Mouse (Mus musculus): ENCODE data around the gene Acot12. TPM values are rescaled to one million over a fixed set of nuclear protein-coding genes. Genes with fewer than 3 reads are reported as not detected.

Acot12 gene
- 0.15 and 0.18 TPM in 2 replicates for polyA plus RNA-seq (2015; fragmentation: Nextera tagmentation; extraction: Ambion mirVana)

DNA sequence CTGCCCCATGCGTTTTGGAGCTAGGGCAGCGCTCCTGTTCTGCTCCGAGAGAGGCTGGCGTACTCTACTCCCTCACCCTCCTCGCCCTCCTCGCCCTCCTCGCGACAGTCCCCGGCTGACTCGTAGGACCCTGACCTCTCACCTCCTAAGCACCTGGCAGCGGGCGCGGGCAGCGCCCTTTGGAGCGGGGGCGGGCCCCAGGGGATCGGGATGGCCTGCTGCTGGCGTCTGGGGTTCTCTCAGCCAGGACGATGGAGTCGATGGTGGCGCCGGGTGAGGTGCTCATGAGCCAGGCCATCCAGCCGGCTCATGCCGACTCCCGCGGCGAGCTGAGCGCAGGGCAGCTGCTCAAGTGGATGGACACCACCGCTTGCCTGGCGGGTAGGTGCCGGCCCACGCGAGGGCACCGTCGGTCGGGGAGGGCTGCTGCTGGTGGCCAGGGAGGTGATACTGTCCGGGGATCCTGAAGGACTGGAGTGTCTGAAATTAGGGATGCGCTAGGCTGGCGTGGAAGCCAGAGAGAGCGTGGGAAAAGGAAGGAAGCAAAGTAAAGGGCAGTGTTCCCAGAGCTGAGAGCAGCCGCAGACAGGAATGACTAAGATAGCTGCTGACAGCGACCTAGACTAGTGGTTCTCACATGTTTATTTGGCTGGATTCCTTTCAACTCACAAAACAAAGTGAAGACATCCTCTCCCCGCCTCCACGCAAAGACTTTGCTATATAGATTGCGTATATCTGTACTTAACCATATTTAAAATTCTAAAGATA is at the start of gene Acot12:
TSS of gene Acot12 (plus strand) at position 233 of the 768 bp plus-strand sequence.
- Histone ChIP-seq H3K36me3 (ENCODE audit: control insufficient read depth, insufficient read depth, low read length) (no peaks in the 10 kb centered on the region), H3K9me3 (ENCODE audit: control insufficient read depth, low read length) (no peaks in the 10 kb centered on the region), H3K27ac (replicated peaks) (no peak within 1 kb of the TSS), H3K4me3 (ENCODE audit: low read depth, low read length) (peak within 1 kb of the TSS; percentile 39), H3K4me2 (replicated peaks; ENCODE audit: low read depth) (peak within 1 kb of the TSS; percentile 68), H3K27me3 (ENCODE audit: control insufficient read depth, insufficient read depth, low read length) (no peaks in the 10 kb centered on the region), H3K9ac (ENCODE audit: low read length) (peak within 1 kb of the TSS; percentile 35; the same call in 1 of the 2 replicates), H3K4me1 (replicated peaks; ENCODE audit: control insufficient read depth, insufficient read depth) (no peaks in the 10 kb centered on the region)
- ATAC-seq (ENCODE audit: low FRiP score, low TSS enrichment) (peak; percentile 56), DNase-seq (ENCODE audit: low spot score) (peak; percentile 44)
- no peak for TF ChIP-seq EP300 (optimal IDR thresholded peaks at IDR 0.05)
- no peak for TF ChIP-seq CTCF (IDR thresholded peaks at IDR 0.05; ENCODE audit: low read depth)
- 9% methylated on average over 45 of the region's 45 CpGs for WGBS

DNA sequence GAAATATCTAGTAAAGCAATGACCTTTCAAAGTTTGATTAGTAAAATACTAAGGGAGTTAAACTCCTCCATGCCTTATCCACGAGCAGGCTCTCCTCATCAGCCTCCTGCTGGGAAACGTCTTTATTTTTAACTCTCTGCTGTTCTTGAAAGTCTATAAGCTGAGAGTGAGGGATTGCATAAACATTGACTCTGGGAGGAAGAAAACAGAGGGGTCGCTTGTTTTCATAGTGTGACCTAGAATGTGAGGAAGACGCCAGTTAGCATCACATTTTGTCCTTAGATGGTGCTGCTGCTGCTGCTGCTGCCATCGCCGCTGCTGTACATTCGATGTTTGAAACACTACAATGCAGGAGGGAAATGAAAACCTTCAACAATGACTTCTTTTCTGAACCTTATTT is 47.7 kb upstream of the Acot12 start:
- H3K9ac ChIP-seq (ENCODE audit: low read length) = no peak overlapping the region
- no peak overlapping the region for H3K4me2 ChIP-seq (replicated peaks; ENCODE audit: low read depth)
- H3K27ac ChIP-seq (replicated peaks) = no peak overlapping the region
- no peak overlapping the region for H3K4me3 ChIP-seq (ENCODE audit: low read depth, low read length)
- H3K27me3 ChIP-seq (ENCODE audit: control insufficient read depth, insufficient read depth, low read length) = no peaks in the 10 kb centered on the region
- 47% methylated on average over 7 of the region's 7 CpGs for WGBS
- TF ChIP-seq EP300 (optimal IDR thresholded peaks at IDR 0.05) (no peak), CTCF (IDR thresholded peaks at IDR 0.05; ENCODE audit: low read depth) (no peak)
- no peaks in the 10 kb centered on the region; the same call in 1 of the 2 replicates for H3K36me3 ChIP-seq (ENCODE audit: control insufficient read depth, insufficient read depth, low read length)
- no peak for ATAC-seq (ENCODE audit: low FRiP score, low TSS enrichment)
- DNase-seq (ENCODE audit: low spot score) = no peak
- H3K9me3 ChIP-seq (ENCODE audit: control insufficient read depth, low read length) = no peaks in the 10 kb centered on the region
- no peaks in the 10 kb centered on the region for H3K4me1 ChIP-seq (replicated peaks; ENCODE audit: control insufficient read depth, insufficient read depth)

DNA sequence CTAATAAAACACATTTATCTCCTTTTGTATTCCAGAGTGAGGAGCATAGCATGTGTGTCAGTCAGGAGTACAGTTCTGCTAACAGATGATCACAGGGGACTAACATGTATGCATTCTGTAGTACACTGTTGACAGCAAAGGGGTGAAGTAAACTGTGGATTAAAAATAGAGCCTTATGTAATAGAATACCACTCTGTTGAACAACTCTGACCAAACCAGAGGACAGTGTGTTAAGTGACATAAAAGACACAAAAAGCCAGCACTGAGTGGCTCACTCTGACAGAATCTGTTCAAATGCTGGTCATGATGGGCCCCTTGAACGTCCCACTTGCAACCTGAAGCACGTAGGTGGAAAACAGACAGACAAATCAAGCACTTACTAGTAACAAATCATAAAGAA is 45.9 kb upstream of the Acot12 start:
- ATAC-seq (ENCODE audit: low FRiP score, low TSS enrichment) (no peak), DNase-seq (ENCODE audit: low spot score) (no peak)
- Histone ChIP-seq H3K4me2 (replicated peaks; ENCODE audit: low read depth) (no peak overlapping the region), H3K4me3 (ENCODE audit: low read depth, low read length) (no peak overlapping the region), H3K9ac (ENCODE audit: low read length) (no peak overlapping the region), H3K27me3 (ENCODE audit: control insufficient read depth, insufficient read depth, low read length) (no peaks in the 10 kb centered on the region), H3K36me3 (ENCODE audit: control insufficient read depth, insufficient read depth, low read length) (no peaks in the 10 kb centered on the region; the same call in 1 of the 2 replicates), H3K27ac (replicated peaks) (no peak overlapping the region), H3K9me3 (ENCODE audit: control insufficient read depth, low read length) (no peaks in the 10 kb centered on the region), H3K4me1 (replicated peaks; ENCODE audit: control insufficient read depth, insufficient read depth) (no peaks in the 10 kb centered on the region)
- TF ChIP-seq EP300 (optimal IDR thresholded peaks at IDR 0.05) = no peak
- no peak for TF ChIP-seq CTCF (IDR thresholded peaks at IDR 0.05; ENCODE audit: low read depth)
- 76% methylated on average over 2 of the region's 2 CpGs for WGBS

DNA sequence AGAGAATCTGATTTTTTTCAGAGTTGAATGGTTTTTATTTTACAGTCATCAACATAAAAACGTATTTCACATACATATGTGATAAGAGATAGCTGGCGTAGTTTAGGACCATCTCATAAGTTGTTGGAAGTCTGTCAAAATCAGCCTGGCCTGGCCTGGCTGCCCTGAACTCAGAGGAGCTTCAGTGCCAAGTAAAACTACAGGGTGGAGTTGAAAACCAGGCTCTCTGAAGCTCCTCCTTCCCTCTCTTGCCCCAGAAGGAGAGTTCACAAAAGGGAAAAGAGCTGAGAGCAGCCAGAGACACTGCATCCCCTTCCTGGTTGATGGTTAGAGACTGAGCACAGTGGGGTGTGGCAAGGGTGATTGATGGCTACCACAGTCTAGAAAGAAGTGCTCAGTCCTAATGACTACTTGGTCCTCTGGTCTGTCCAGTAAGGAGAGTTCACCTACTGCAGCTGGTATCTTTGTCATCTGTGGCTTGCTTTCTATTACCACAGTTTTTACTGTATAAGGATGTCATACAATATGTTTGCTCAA is 45.1 kb upstream of the Acot12 start:
- DNase-seq (ENCODE audit: low spot score) = no peak
- H3K9me3 ChIP-seq (ENCODE audit: control insufficient read depth, low read length) = no peaks in the 10 kb centered on the region
- no peaks in the 10 kb centered on the region for H3K4me1 ChIP-seq (replicated peaks; ENCODE audit: control insufficient read depth, insufficient read depth)
- 71% methylated on average over 2 of the region's 2 CpGs for WGBS
- no peak overlapping the region for H3K9ac ChIP-seq (ENCODE audit: low read length)
- H3K27me3 ChIP-seq (ENCODE audit: control insufficient read depth, insufficient read depth, low read length) = no peaks in the 10 kb centered on the region
- no peak for TF ChIP-seq CTCF (IDR thresholded peaks at IDR 0.05; ENCODE audit: low read depth)
- TF ChIP-seq EP300 (optimal IDR thresholded peaks at IDR 0.05) = no peak
- H3K4me3 ChIP-seq (ENCODE audit: low read depth, low read length) = no peak overlapping the region
- no peaks in the 10 kb centered on the region for H3K36me3 ChIP-seq (ENCODE audit: control insufficient read depth, insufficient read depth, low read length)
- H3K4me2 ChIP-seq (replicated peaks; ENCODE audit: low read depth) = no peak overlapping the region
- ATAC-seq (ENCODE audit: low FRiP score, low TSS enrichment) = no peak
- 0 out of 2 replicates have a peak overlapping the region, but pooled peaks have one; percentile 31 for H3K27ac ChIP-seq (replicated peaks)

DNA sequence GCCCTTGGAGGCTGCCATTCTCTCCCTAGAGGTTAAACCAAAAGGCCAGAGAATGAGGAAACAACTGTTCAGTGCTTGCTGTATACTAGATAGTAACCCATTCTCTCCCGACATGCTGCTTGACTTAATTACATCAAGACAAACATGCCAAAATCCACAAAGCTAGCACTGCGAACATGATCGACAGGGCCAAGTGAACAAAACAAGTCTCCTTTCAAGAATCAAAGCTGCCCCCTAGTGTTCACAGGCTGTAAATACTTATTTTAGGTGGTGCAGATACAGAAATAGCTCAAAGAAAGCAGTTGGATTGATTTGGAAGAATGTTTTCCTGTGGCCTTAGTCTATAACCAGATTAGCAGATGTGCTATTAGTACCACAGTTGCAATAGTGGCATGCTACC is 44.3 kb upstream of the Acot12 start:
- no peaks in the 10 kb centered on the region for H3K4me1 ChIP-seq (replicated peaks; ENCODE audit: control insufficient read depth, insufficient read depth)
- no peaks in the 10 kb centered on the region for H3K36me3 ChIP-seq (ENCODE audit: control insufficient read depth, insufficient read depth, low read length)
- 31% methylated on average over 3 of the region's 3 CpGs for WGBS
- peak; percentile 79 for TF ChIP-seq CTCF (IDR thresholded peaks at IDR 0.05; ENCODE audit: low read depth)
- no peak for TF ChIP-seq EP300 (optimal IDR thresholded peaks at IDR 0.05)
- no peaks in the 10 kb centered on the region for H3K27me3 ChIP-seq (ENCODE audit: control insufficient read depth, insufficient read depth, low read length)
- DNase-seq (ENCODE audit: low spot score) = no peak
- no peak overlapping the region for H3K4me3 ChIP-seq (ENCODE audit: low read depth, low read length)
- H3K27ac ChIP-seq (replicated peaks) = no peak overlapping the region
- no peak overlapping the region for H3K4me2 ChIP-seq (replicated peaks; ENCODE audit: low read depth)
- no peak for ATAC-seq (ENCODE audit: low FRiP score, low TSS enrichment)
- no peak overlapping the region for H3K9ac ChIP-seq (ENCODE audit: low read length)
- no peaks in the 10 kb centered on the region for H3K9me3 ChIP-seq (ENCODE audit: control insufficient read depth, low read length)

DNA sequence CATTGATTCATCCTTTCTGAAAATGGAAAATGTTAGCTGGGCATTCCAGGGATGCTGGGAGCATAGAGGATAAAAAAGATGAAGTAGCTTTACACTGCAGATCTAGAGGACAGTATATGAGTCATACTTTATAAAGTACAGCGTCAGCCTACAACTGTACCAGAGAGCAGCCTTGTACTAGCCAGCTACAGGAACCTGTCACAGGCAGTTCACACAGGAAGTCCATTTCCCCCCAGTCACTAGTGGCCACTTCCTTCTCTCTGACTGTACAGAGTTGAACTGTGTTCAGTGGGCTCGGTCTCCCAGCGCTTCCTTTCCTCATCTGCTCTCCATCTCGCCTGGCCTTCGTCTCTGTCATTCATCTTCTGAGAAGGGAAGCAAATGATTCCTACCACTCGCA is 39.0 kb upstream of the Acot12 start:
- TF ChIP-seq CTCF (IDR thresholded peaks at IDR 0.05; ENCODE audit: low read depth) (no peak), EP300 (optimal IDR thresholded peaks at IDR 0.05) (no peak)
- H3K36me3 ChIP-seq (ENCODE audit: control insufficient read depth, insufficient read depth, low read length) = no peaks in the 10 kb centered on the region
- DNase-seq (ENCODE audit: low spot score) (no peak), ATAC-seq (ENCODE audit: low FRiP score, low TSS enrichment) (peak; percentile 47; the same call in 1 of the 2 replicates)
- H3K9me3 ChIP-seq (ENCODE audit: control insufficient read depth, low read length) = no peaks in the 10 kb centered on the region
- no peaks in the 10 kb centered on the region for H3K4me1 ChIP-seq (replicated peaks; ENCODE audit: control insufficient read depth, insufficient read depth)
- H3K4me2 ChIP-seq (replicated peaks; ENCODE audit: low read depth) = no peak overlapping the region
- no peak overlapping the region for H3K9ac ChIP-seq (ENCODE audit: low read length)
- no peak overlapping the region for H3K27ac ChIP-seq (replicated peaks)
- WGBS = 67% methylated on average over 6 of the region's 6 CpGs
- H3K4me3 ChIP-seq (ENCODE audit: low read depth, low read length) = no peak overlapping the region
- H3K27me3 ChIP-seq (ENCODE audit: control insufficient read depth, insufficient read depth, low read length) = no peaks in the 10 kb centered on the region
